Mouse (Mus musculus) gastrocnemius, postnatal 4 days (tissue): Measurements from ENCODE around the gene Nynrin. TPM values are rescaled to one million over a fixed set of nuclear protein-coding genes. Genes with fewer than 3 reads are reported as not detected.

Source experiments
- DNase-seq, 2 experiments: peaks; one replicate each; pipeline ENCODE4 v3.0.0; 2021 to 2022; ENCODE audit warnings: low spot score in 2 of 2, mixed read lengths in 2 of 2
- long read RNA-seq, 2 experiments: library from polyadenylated mRNA; stranded (forward); transcript quantifications; one replicate each; pipeline ENCODE4 v2.0.0; 2021
- total RNA-seq, 2 experiments: library from RNA; stranded (reverse); gene quantifications; 2 replicates each; pipeline ENCODE4 v1.2.3; 2021

The Nynrin gene
- 10 to 100 TPM; 27.5 to 33.0 TPM for total RNA-seq
- long read RNA-seq, experiment 1, partial matches to known transcripts = 0 of 5 reads
- long read RNA-seq, experiment 1, other reads (novel, unspliced or antisense) = 5 of 5 reads
- long read RNA-seq, experiment 2, partial matches to known transcripts = 0 of 6 reads
- long read RNA-seq, experiment 2, other reads (novel, unspliced or antisense) = 6 of 6 reads

GRCm38 (mm10) chr14:55853621-55854285 lies at the start of gene Nynrin:
Nynrin (plus strand) TSS chr14:55854010.
- peak; percentile 56 to 85 for DNase-seq

DNA sequence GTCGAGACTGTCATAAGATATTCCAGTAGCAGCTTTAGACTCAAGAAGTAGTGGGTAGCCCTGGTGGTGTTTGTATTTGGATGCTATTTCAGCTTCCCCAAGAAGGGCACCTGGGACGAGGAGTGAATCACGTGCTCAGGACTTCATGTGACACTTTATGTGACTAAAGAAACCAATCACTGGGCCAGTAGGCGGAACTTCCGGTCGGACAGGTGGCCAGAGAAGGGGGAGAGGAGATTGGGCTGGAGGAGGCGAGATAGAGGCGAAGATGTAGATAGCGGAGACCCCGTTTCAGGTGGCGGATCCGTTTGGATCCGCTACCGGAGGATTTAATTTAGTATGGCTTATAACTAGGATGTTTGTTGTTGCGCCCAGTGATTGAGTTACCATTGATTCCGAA lies 38.9 kb upstream of the Nynrin start:
- DNase-seq = peak in 1 of 2 experiments; percentile 70

GRCm38 (mm10) chr14:55815310-55815751 lies 38.5 kb upstream of the Nynrin start:
- DNase-seq = peak in 1 of 2 experiments; percentile 61

DNA sequence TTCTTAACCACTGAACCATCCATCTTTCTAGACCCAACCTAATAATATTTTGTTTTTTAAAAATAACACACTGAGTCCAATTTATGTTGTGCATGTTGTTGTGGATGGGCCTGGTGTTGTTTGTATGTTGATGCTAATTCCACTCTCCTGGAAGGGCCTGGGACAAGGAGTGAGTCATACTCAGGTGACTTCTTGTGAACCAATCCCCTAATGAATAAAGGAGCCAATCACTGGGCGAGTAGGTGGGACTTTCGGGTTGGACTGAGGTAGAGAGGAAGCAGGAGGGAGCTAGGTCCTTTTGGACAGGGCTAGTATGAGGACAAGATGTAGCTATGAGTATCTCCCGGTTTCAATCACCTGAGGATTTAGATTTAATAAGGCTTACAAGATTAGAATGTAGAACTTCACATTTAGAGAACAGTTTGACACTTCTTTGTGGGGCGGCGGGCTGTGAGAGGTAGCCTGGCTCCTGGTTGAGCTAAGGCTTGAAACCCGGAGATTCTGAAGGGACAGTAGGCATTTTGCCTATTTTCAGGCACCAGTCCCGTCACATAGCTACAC lies 33.9 kb upstream of the Nynrin start:
- DNase-seq = peak in 1 of 2 experiments; percentile 12

DNA sequence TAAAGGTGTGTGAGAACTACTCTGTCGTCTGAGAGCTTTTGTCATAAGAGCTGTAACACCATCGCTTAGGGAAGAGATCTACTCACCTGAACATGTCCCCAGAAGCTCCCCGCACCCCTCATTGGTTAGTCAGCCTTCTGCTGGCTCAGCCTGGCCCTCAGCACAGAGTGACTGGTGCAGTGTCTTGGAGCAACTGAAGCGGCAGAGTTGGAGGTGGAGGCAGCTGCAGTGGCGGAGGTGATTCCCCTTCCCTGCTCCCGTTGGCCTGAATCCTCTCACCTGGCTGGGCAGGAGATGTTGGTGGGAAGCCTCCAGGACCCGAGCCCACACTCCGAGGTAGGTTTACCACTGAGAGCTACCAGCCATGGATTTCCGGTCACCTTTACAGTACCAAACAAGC lies 33.2 kb upstream of the Nynrin start:
- peak; percentile 4 to 14 for DNase-seq

- peak; percentile 55 to 79 for DNase-seq
These were observed 31.3 kb upstream of the Nynrin start for GRCm38 (mm10) chr14:55822435-55822990.

- DNase-seq = peak; percentile 81 to 91
These were observed 30.6 kb upstream of the Nynrin start, which contains the start of gene Nfatc4 for GRCm38 (mm10) chr14:55822991-55823762. Nfatc4 (plus strand) TSS chr14:55823144.

GRCm38 (mm10) chr14:55824001-55824480 lies 29.8 kb upstream of the Nynrin start:
- peak; percentile 18 to 45 for DNase-seq

DNA sequence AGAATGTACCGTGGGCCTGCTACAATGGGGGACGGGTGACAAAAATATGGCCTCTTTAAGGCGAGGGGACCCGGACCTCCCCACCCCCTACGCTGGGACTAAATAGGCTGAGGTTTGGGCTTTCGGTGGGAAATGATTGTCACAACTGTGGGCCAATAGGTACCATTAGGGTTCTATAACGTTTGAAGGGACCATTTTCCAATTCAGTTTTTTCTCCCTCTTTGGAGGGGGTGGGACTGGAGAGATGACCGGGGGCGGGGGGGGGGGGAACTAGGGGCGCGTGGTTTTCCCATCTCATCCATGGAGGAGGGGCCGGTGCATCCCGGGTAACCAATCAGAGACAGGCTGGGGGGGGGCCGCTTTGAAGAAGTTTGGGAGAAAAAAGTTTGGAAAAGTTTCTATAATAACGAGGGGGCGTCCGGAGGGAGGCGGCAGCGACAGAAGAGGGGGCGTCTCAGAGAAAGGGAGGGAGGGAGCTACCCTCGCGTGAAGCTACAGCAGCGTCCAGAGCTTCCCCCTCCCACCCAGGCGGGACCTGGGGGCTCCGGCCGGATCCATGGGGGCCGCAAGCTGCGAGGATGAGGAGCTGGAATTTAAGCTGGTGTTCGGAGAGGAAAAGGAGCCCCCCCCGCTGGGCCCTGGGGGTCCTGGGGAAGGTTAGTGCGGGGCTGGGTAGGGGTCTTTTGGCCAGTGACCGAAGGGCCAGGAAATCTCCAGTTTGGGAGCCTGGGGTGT lies 29.2 kb upstream of the Nynrin start:
- DNase-seq = peak; percentile 60 to 81

DNA sequence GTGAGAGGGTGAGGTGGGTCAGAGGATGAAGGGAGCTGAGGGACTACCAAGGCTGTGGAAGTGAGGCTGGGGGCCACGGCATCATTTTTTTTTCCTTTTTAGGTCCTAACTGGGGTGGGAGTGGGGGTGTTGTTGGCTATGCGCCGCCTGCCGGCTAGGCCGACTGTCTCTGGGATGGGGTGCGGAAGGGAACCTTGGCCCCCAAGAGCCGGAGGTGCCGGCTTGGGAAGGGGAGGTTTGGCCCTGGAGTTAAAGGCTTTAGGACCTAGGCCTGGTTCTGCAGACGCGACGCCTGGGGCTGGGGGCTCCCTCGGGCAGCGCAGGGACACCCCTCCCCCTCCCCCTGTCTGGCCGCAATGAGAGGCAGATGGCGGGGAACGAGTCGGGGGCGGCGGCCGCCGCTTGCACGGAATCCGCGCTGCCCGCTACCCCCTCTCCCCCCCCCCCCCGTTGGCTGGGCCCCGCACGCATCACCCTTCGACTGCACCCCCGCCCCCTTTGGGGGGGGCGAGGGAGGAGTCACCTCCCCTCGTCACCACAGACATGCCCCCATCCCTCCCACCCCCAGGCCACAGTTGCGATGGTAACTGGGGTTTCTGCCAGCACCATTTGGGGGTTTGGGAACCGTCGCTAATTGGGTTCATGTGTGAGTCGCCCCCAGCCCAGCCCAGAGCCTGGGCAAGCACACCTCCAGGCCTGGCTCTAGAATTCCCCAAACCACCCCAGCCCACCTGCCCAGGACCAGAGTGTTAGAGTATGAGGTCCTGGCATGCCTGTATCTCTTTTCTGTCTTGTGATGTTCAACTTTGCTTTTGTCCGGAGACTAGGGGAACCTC lies 28.4 kb upstream of the Nynrin start:
- DNase-seq = peak; percentile 25 to 42

GRCm38 (mm10) chr14:55826142-55826541 lies 27.7 kb upstream of the Nynrin start:
- peak in 1 of 2 experiments; percentile 27 for DNase-seq

GRCm38 (mm10) chr14:55826551-55827340 lies 27.1 kb upstream of the Nynrin start:
- peak; percentile 22 to 43 for DNase-seq

- DNase-seq = peak in 1 of 2 experiments; percentile 14
These were observed 25.0 kb upstream of the Nynrin start for GRCm38 (mm10) chr14:55828716-55829263.

- peak in 1 of 2 experiments; percentile 8 for DNase-seq
These were observed 24.0 kb upstream of the Nynrin start for GRCm38 (mm10) chr14:55829854-55830253.

DNA sequence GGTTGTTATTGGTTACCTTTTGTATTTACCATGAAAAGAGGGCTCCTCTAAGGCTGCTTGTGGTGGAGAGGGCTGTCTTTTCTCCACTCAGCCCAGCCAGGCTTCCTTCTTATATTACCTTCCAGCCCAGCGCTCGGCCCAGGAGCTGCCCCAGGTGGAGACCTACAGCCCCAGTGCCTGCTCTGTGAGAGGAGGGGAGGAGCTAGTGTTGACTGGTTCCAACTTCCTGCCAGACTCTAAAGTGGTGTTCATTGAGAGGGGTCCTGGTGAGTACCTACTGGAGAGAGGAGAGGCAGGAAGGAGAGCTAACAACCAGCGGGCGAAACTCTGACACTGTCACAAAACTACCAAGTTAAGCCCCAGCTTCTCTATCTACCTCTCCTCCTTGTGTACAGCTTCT lies 23.5 kb upstream of the Nynrin start:
- peak in 1 of 2 experiments; percentile 13 for DNase-seq

- DNase-seq = no peak
These were observed 20.7 kb upstream of the Nynrin start for GRCm38 (mm10) chr14:55833126-55833525.

DNA sequence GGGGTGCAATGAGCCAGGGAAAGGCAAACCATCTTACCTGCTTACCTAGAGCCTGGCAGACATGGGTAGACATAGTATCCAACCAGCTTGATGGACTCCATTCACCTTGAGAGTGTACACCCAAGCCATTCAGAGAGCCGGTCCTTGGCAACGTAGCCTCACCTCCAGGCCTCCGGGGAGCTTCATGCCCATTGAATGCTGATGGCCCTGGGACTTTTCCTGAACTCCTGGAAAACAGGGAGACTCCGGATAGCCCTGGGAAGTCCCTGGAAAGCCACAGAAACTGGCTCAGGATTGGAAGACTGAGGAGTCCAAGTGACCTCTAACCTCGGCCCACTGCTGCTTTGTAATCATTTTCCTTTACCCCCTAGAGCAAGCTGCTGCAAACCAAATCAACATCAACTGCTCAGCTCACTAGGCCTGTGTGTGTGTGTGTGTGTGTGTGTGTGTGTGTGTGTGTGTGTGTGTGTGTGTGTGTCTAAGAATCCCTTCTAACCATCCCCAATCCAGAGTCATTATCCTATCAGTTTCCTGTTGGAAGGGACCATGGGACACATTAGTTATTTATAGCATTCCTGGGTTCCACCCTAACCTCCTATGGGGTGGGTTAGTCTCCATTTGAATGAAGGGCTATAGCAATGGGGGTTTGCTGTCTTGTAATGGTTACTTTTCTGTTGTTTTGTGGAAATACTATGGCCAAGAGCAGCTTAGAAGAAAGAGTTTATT lies 18.8 kb upstream of the Nynrin start:
- DNase-seq = no peak

DNA sequence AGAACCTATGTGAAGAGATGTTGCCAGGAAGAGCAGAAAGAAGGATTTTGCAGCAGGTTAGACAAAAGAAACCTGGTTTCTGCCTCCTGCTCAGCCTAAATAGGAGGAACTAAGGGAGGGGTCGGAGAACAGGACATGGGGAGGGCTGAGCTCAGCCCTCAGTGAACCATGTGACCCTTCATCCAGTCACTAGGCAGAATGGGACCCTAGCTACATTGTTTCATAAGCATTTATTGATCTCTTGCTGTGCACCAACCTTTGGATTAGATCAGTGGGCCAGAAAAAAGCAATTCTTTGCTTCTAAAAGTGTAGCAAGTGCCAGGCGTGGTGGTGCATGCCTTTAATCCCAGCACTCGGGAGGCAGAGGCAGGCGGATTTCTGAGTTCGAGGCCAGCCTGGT lies 15.5 kb upstream of the Nynrin start:
- no peak for DNase-seq
